8 mouse cellular contexts compared by ENCODE assay signal in the genomic region with DNA sequence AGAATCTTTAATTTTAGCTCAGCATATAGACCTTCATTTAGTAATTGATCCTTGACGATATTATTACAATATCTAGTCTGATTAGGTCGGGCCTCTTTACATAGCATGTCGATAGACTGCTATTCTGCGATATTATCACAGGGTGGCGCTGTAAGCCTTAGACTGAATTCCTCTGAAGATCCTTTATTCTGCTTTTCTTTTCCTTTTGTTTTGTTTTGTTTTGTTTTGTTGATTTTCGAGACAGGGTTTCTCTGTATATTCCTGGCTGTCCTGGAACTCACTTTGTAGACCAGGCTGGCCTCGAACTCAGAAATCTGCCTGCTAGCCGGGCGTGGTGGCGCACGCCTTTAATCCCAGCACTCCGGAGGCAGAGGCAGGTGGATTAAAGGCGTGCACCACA. TPM values are rescaled to one million over a fixed set of nuclear protein-coding genes. Genes with fewer than 3 reads are reported as not detected.
DNase-seq lines count a peak whose midpoint lies in the region; ATAC-seq and TF ChIP-seq lines count a peak whose summit lies in the region.
"Not testable (repeated sequence)": the region's sequence is repeated elsewhere in the genome, so short reads cannot be mapped to it uniquely, and the experiment has no call there.

No protein-coding gene starts in this region.

- DNase-seq in CH12.LX (ENCODE audit: extremely low read depth), result peak; percentile 68
- DNase-seq in c-Kit-negative CD71-positive TER-119-positive erythroid progenitor cells, embryonic 14.5 days (ENCODE audit: low read depth, low spot score), result peak; percentile 56
- DNase-seq in embryonic facial prominence, embryonic 14.5 days (ENCODE audit: low spot score), result peak; percentile 73
- DNase-seq in kidney, adult 9 months, result peak; percentile 56
- not testable (repeated sequence) for DNase-seq in liver, embryonic 13.5 days
- DNase-seq in splenic B cell, adult 2 months (ENCODE audit: low read depth, low spot score), result peak; percentile 81

- not testable (repeated sequence) for ATAC-seq in embryonic facial prominence, embryonic 14.5 days (ENCODE audit: low read depth); heart, embryonic 15.5 days (replicated peaks; ENCODE audit: insufficient number of reproducible peaks, insufficient read depth, low FRiP score, low read depth); liver, embryonic 13.5 days (ENCODE audit: low read depth); midbrain, embryonic 12.5 days (ENCODE audit: low FRiP score, low read depth)

- TF ChIP-seq CTCF in CH12.LX (conservative IDR thresholded peaks at IDR 0.05 in 1 of 2, IDR thresholded peaks at IDR 0.05 in 1 of 2; ENCODE audit: low read depth in 2 of 2, low read length in 2 of 2), result peak; percentile 42 to 93; a peak in 3 of 4 replicates

- not testable (repeated sequence) for TF ChIP-seq EP300 in CH12.LX (IDR thresholded peaks at IDR 0.05; ENCODE audit: low read length)

- TF ChIP-seq POLR2A in CH12.LX (IDR thresholded peaks at IDR 0.05; ENCODE audit: low read depth, low read length), result not testable (repeated sequence)

- dilution Hi-C loops in CH12.LX (cut with MboI; ENCODE audit: extremely low pct_ligation_motif_present, extremely low pct_unique_long_range_greater_than_20kb, low sequenced_read_pairs), result not testable (repeated sequence)

- not testable (repeated sequence) for H3K9me3 ChIP-seq in CH12.LX (replicated peaks; ENCODE audit: low read length); embryonic facial prominence, embryonic 14.5 days (ENCODE audit: control insufficient read depth, low read length); heart, embryonic 15.5 days (replicated peaks); liver, embryonic 13.5 days (replicated peaks); midbrain, embryonic 12.5 days

- in situ Hi-C loops in CH12.LX (cut with MboI; ENCODE audit: low pct_ligation_motif_present, low pct_unique_long_range_greater_than_20kb, low sequenced_read_pairs), result loop anchor here (5.0 to 25.0 kb wide), 2 partner anchors 115 to 400 kb away; a partner anchor contains a TSS

- not testable (repeated sequence) for H3K79me2 ChIP-seq in CH12.LX (replicated peaks; ENCODE audit: control insufficient read depth, extremely low read depth, insufficient read depth, poor library complexity, severe bottlenecking)

- peaks cover 13% of the 10 kb centered on the region for H3K27me3 ChIP-seq in CH12.LX (replicated peaks)
- peaks cover 12% of the 10 kb centered on the region; the same call in 1 of the 2 replicates for H3K27me3 ChIP-seq in embryonic facial prominence, embryonic 14.5 days (replicated peaks; ENCODE audit: control insufficient read depth, insufficient read depth, low read length)
- peaks cover 23% of the 10 kb centered on the region for H3K27me3 ChIP-seq in heart, embryonic 15.5 days
- peaks cover 34% of the 10 kb centered on the region for H3K27me3 ChIP-seq in liver, embryonic 13.5 days
- H3K27me3 ChIP-seq in midbrain, embryonic 12.5 days, result peaks cover 28% of the 10 kb centered on the region
- not testable (repeated sequence) for H3K27me3 ChIP-seq in splenic B cell, adult 2 months (ENCODE audit: control insufficient read depth, insufficient read depth, low read length, poor library complexity, severe bottlenecking)

- peak overlapping the region; percentile 29; the same call in 1 of the 2 replicates for H3K4me2 ChIP-seq in CH12.LX (ENCODE audit: insufficient read depth, low read depth, poor library complexity, severe bottlenecking)
- H3K4me2 ChIP-seq in embryonic facial prominence, embryonic 14.5 days (ENCODE audit: low read depth, low read length), result peak overlapping the region; percentile 35
- H3K4me2 ChIP-seq in heart, embryonic 15.5 days, result peak overlapping the region; percentile 55
- H3K4me2 ChIP-seq in liver, embryonic 13.5 days, result peak overlapping the region; percentile 39
- H3K4me2 ChIP-seq in midbrain, embryonic 12.5 days (replicated peaks), result 0 out of 2 replicates have a peak overlapping the region, but pooled peaks have one; percentile 26

- H3K4me3 ChIP-seq in CH12.LX (replicated peaks in 1 of 3; ENCODE audit: low read depth in 2 of 3, low read length in 2 of 3, poor library complexity in 1 of 3); midbrain, embryonic 12.5 days: not testable (repeated sequence)
- H3K4me3 ChIP-seq in embryonic facial prominence, embryonic 14.5 days (ENCODE audit: low read depth, low read length), result peak overlapping the region; percentile 21
- H3K4me3 ChIP-seq in heart, embryonic 15.5 days, result peak overlapping the region; percentile 38
- H3K4me3 ChIP-seq in liver, embryonic 13.5 days (replicated peaks), result peak overlapping the region; percentile 28

- not testable (repeated sequence) for H3K36me3 ChIP-seq in CH12.LX (replicated peaks in 1 of 2; ENCODE audit: control insufficient read depth in 1 of 2, insufficient read depth in 1 of 2, low read length in 1 of 2); embryonic facial prominence, embryonic 14.5 days (ENCODE audit: control insufficient read depth, insufficient read depth, low read length); heart, embryonic 15.5 days; liver, embryonic 13.5 days; midbrain, embryonic 12.5 days; splenic B cell, adult 2 months (ENCODE audit: control insufficient read depth, insufficient read depth, low read length, poor library complexity, severe bottlenecking)

- not testable (repeated sequence) for H3K9ac ChIP-seq in CH12.LX (ENCODE audit: insufficient read depth, low read depth); embryonic facial prominence, embryonic 14.5 days (ENCODE audit: low read depth, low read length); liver, embryonic 13.5 days; midbrain, embryonic 12.5 days (replicated peaks)
- H3K9ac ChIP-seq in heart, embryonic 15.5 days, result peak overlapping the region; percentile 38; the same call in 1 of the 2 replicates

- H3K4me1 ChIP-seq in CH12.LX (ENCODE audit: control insufficient read depth in 1 of 2, insufficient read depth in 2 of 2); embryonic facial prominence, embryonic 14.5 days (ENCODE audit: control insufficient read depth, insufficient read depth, low read length); heart, embryonic 15.5 days (replicated peaks): not testable (repeated sequence)
- H3K4me1 ChIP-seq in liver, embryonic 13.5 days (replicated peaks), result peaks cover 12% of the 10 kb centered on the region
- peaks cover 14% of the 10 kb centered on the region for H3K4me1 ChIP-seq in midbrain, embryonic 12.5 days

- WGBS in embryonic facial prominence, embryonic 14.5 days, result 21% methylated on average over 13 of the region's 13 CpGs
- WGBS in heart, embryonic 15.5 days, result 19% methylated on average over 13 of the region's 13 CpGs
- 19% methylated on average over 13 of the region's 13 CpGs for WGBS in liver, embryonic 13.5 days (ENCODE audit: insufficient replicate concordance)
- WGBS in midbrain, embryonic 12.5 days, result 14% methylated on average over 13 of the region's 13 CpGs

- H3K27ac ChIP-seq in CH12.LX (ENCODE audit: insufficient read depth, low read depth); embryonic facial prominence, embryonic 14.5 days (replicated peaks; ENCODE audit: low read depth, low read length); heart, embryonic 15.5 days; liver, embryonic 13.5 days; midbrain, embryonic 12.5 days (replicated peaks): not testable (repeated sequence)

- TF ChIP-seq RAD21 in CH12.LX (IDR thresholded peaks at IDR 0.05; ENCODE audit: low read depth, low read length), result peak; percentile 93

RNA-seq across cellular contexts. Expression of a gene that starts 13.4 kb away (rescaled TPM):
- 8.2 and 9.7 TPM in 2 replicates for total RNA-seq in CH12.LX (2012; rRNA removed)
- total RNA-seq in CH12.LX (2014; rRNA removed), result 6.3 and 7.2 TPM in 2 replicates
- polyA plus RNA-seq in CH12.LX (2012; ENCODE audit: insufficient read length, low read depth), result 7.7 and 8.2 TPM in 2 replicates
- polyA plus RNA-seq in embryonic facial prominence, embryonic 14.5 days (2014; fragmentation: Nextera tagmentation; extraction: Ambion mirVana), result 4.9 and 7.3 TPM in 2 replicates
- polyA plus RNA-seq in heart, embryonic 15.5 days (2015; fragmentation: Nextera tagmentation; extraction: Ambion mirVana), result 4.6 and 5.6 TPM in 2 replicates
- polyA plus RNA-seq in liver, embryonic 13.5 days (2015; fragmentation: Nextera tagmentation; extraction: Ambion mirVana), result 1.7 and 2.1 TPM in 2 replicates
- polyA plus RNA-seq in midbrain, embryonic 12.5 days (2016; fragmentation: Nextera tagmentation; extraction: Ambion mirVana), result 9.0 and 10.2 TPM in 2 replicates

RNA-seq across cellular contexts. Expression of a gene that starts 17.0 kb away (rescaled TPM):
- 8.5 and 9.9 TPM in 2 replicates for total RNA-seq in CH12.LX (2012; rRNA removed)
- 4.3 and 5.0 TPM in 2 replicates for total RNA-seq in CH12.LX (2014; rRNA removed)
- 6.4 and 6.6 TPM in 2 replicates for polyA plus RNA-seq in CH12.LX (2012; ENCODE audit: insufficient read length, low read depth)
- polyA plus RNA-seq in embryonic facial prominence, embryonic 14.5 days (2014; fragmentation: Nextera tagmentation; extraction: Ambion mirVana), result 5.2 and 5.9 TPM in 2 replicates
- polyA plus RNA-seq in heart, embryonic 15.5 days (2015; fragmentation: Nextera tagmentation; extraction: Ambion mirVana), result 17.1 and 19.6 TPM in 2 replicates
- polyA plus RNA-seq in liver, embryonic 13.5 days (2015; fragmentation: Nextera tagmentation; extraction: Ambion mirVana), result 3.1 and 3.5 TPM in 2 replicates
- 20.5 and 22.3 TPM in 2 replicates for polyA plus RNA-seq in midbrain, embryonic 12.5 days (2016; fragmentation: Nextera tagmentation; extraction: Ambion mirVana)

RNA-seq across cellular contexts. Expression of a gene that starts 24.5 kb away (rescaled TPM):
- 4.2 and 5.0 TPM in 2 replicates for total RNA-seq in CH12.LX (2012; rRNA removed)
- total RNA-seq in CH12.LX (2014; rRNA removed), result 3.1 and 4.0 TPM in 2 replicates
- 2.7 and 3.3 TPM in 2 replicates for polyA plus RNA-seq in CH12.LX (2012; ENCODE audit: insufficient read length, low read depth)
- polyA plus RNA-seq in embryonic facial prominence, embryonic 14.5 days (2014; fragmentation: Nextera tagmentation; extraction: Ambion mirVana), result 5.7 and 5.9 TPM in 2 replicates
- 3.0 and 4.4 TPM in 2 replicates for polyA plus RNA-seq in heart, embryonic 15.5 days (2015; fragmentation: Nextera tagmentation; extraction: Ambion mirVana)
- polyA plus RNA-seq in liver, embryonic 13.5 days (2015; fragmentation: Nextera tagmentation; extraction: Ambion mirVana), result 1.3 and 1.4 TPM in 2 replicates
- 5.8 and 7.2 TPM in 2 replicates for polyA plus RNA-seq in midbrain, embryonic 12.5 days (2016; fragmentation: Nextera tagmentation; extraction: Ambion mirVana)

RNA-seq across cellular contexts. Expression of a gene that starts 31.0 kb away (rescaled TPM):
- 5.4 and 8.9 TPM in 2 replicates for total RNA-seq in CH12.LX (2012; rRNA removed)
- 8.3 and 9.2 TPM in 2 replicates for total RNA-seq in CH12.LX (2014; rRNA removed)
- 3.2 and 3.8 TPM in 2 replicates for polyA plus RNA-seq in CH12.LX (2012; ENCODE audit: insufficient read length, low read depth)
- polyA plus RNA-seq in embryonic facial prominence, embryonic 14.5 days (2014; fragmentation: Nextera tagmentation; extraction: Ambion mirVana), result 5.6 and 6.7 TPM in 2 replicates
- 3.7 and 4.8 TPM in 2 replicates for polyA plus RNA-seq in heart, embryonic 15.5 days (2015; fragmentation: Nextera tagmentation; extraction: Ambion mirVana)
- polyA plus RNA-seq in liver, embryonic 13.5 days (2015; fragmentation: Nextera tagmentation; extraction: Ambion mirVana), result 1.3 and 1.4 TPM in 2 replicates
- polyA plus RNA-seq in midbrain, embryonic 12.5 days (2016; fragmentation: Nextera tagmentation; extraction: Ambion mirVana), result 6.9 and 7.1 TPM in 2 replicates

RNA-seq across cellular contexts. Expression of a gene that starts 44.2 kb away (rescaled TPM):
- total RNA-seq in CH12.LX (2012; rRNA removed) (7.5 and 8.1 TPM in 2 replicates), CH12.LX (2014; rRNA removed) (8.4 TPM in 2 replicates)
- 7.9 and 8.1 TPM in 2 replicates for polyA plus RNA-seq in CH12.LX (2012; ENCODE audit: insufficient read length, low read depth)
- 6.8 and 8.3 TPM in 2 replicates for polyA plus RNA-seq in embryonic facial prominence, embryonic 14.5 days (2014; fragmentation: Nextera tagmentation; extraction: Ambion mirVana)
- polyA plus RNA-seq in heart, embryonic 15.5 days (2015; fragmentation: Nextera tagmentation; extraction: Ambion mirVana), result 4.8 and 6.3 TPM in 2 replicates
- 1.1 and 1.8 TPM in 2 replicates for polyA plus RNA-seq in liver, embryonic 13.5 days (2015; fragmentation: Nextera tagmentation; extraction: Ambion mirVana)
- 6.7 and 6.8 TPM in 2 replicates for polyA plus RNA-seq in midbrain, embryonic 12.5 days (2016; fragmentation: Nextera tagmentation; extraction: Ambion mirVana)
